Mouse (Mus musculus) hindlimb bud, embryonic 11.5 days (tissue): ENCODE measurements around the gene Cbfa2t2.

Source experiments
- DNase-seq: peaks from one replicate; pipeline ENCODE4 v3.0.0-alpha.2; 2012; ENCODE audit warnings: low read depth, low spot score; ENCODE audit errors: extremely low spot score

Gene Cbfa2t2

DNA sequence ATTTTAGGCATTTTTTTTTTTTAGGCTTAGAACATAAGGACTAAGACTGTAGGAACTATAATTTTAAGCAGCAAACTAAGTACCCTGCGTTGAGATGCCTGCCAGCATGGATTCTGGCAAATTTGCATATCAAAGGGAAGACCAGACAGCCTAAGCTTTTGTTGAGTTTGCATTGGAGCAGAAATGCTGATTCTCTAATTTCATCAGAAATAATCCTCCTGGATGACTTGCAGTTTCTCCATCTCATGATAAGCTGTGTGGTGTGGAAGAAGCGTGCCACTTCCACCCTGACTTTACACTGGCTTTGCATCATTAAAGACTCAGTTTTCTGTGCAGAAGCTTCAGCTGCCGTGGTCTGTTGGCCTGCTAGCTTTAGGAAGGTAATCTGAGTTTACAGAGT lies 96.6 kb downstream of the Cbfa2t2 start:
- DNase-seq, result no peak

DNA sequence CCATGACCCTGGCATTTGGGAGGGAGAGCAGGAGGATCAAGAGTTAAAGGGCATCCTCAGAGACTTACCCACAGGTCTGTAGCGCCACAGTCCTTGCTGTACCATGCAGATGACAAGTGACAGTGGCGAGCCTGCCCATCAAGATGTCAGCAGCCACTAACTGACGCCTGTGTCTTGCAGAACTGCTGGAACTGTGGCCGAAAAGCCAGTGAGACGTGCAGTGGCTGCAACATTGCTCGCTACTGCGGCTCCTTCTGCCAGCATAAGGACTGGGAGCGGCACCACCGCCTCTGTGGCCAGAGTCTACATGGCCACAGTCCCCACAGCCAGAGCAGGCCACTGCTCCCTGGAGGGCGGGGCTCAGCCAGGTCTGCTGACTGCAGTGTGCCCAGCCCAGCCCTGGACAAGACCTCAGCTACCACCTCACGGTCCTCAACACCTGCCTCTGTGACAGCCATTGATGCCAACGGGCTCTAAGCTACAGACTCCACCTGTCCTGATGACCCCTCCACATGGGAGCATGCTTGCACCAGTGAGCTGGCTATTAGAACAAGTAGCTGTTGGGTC lies 98.5 kb downstream of the Cbfa2t2 start:
- no peak for DNase-seq

DNA sequence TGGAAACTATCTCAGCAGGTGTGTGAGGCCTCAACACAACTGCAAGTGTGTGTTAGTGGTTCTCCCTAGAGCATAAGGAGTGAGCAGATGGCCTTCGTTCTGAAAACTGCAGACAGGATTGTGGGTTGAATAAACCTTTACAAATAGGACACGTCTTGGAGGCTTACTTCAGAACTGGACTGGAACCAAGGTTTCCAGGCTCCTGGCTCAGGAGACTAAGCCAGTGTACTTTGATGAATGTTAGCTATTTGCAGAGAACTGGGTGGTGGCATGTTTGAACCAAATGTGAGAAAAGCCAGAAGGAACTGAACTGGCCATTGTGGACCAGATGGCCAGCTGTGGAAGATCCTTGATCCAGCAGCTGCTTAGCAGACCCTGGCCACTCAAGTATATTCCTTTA lies 102.0 kb downstream of the Cbfa2t2 start:
- DNase-seq, result no peak

DNA sequence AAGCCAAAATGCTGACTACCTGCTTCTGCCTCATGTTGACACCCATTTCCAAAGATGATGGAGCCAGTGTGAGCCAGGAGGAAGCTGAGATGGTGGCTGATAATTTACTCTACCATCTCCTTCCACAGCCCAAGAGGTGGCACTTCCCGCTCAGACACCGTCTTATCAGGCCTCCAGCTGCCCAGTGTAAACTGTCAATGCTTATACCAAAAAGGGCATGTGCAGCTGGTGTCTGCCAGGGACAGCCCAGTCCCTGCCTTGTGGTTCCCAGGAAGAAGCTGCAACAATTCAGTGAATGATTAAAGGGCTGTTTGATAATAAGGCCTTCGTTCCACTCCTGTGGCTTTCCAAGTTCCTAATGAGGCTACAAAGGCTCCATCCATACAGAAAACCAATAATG lies 102.4 kb downstream of the Cbfa2t2 start:
- DNase-seq, result no peak

DNA sequence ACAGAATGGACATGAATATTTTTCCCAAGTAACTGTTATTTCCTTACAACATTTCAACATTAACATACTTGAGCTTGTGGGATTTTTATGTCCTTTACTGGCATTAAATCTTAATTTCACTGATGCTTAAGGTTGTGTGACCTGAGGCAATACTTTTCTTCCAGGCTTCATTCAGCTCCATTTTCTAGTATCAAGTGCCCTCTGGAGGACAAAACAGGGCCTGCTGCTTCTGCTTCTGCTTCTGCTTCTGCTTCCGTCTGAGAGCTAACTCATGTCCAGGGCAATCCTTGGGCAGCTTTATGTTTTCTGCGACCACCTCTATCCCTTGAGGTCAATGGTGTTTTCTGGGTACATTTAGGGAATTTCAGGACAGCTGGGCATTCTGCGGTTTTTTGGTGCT lies 103.4 kb downstream of the Cbfa2t2 start:
- no peak for DNase-seq

DNA sequence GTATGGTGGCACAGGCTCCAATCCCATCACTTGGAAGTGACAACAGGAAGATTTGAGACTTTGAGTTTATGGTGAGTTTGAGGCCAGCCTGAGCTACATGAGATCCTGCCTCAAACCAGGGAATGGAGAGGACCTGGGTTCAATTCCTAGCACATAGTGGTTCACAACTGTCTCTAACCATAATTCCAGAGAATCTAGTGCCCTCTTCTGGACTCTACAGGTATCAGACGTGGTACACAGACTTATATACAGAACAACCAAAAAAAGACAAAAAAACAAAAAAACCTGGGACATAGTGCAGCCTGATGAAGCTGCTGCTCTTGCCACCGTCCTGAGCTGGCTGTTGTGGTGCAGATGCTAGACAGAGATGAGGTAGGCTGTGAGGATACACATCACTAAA lies 105.3 kb downstream of the Cbfa2t2 start:
- DNase-seq, result no peak

DNA sequence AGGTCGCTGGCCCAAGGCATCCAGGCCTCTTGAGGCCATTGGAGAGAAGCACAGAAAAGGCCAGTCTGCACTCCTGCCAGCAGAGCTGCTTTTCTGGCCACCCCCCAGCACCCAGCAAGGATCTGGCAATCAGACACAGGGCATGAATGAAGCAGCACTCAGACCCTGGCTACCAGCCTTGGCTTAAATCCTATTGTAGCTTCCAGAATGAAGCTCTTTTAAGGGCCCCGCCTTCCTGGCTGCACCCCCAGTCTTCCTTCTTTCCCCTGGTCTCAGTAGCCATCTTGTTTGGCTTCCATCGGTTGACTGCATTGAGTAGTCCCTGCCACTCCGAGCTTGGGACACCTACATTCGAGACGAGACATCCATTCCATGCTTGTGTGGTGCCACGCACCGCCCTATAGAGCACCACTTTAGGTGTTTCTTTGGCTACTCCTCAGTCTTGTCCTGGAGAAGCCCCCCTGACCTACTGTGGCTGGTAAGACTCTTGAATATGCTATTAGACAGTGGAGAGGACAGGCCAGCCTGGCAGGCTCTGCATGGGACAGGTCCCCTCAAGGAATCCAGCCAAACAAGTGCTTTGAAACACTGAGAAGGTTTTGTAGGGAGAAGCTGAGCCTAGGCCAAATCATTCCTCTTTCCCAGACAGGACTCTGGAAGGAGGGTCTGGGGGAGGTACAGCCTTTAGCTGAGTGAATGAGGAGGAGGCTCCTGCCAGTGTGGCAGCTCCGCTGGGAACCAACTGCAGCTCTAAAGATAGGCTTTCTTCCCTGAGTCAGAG lies 107.5 kb downstream of the Cbfa2t2 start:
- no peak for DNase-seq

DNA sequence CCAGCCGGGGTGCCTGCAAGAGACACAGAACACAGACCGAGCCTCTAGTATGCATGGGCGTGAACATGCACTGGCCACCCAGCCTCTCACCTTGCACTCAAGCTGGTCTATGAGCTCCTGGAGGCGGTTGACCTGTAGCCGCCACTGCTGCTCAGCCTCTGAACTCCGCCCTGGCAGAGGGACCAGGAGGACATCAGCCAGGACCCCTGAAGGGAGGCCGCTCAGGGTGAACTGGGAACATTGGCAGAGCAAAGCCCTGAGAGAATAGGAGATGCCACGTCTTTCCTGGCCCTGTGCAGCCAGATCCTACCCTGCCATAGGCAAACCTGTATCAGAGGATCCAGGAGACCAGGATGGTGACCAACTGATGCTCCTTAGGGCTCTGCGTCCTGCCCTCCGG lies 110.4 kb downstream of the Cbfa2t2 start, which contains the start of gene 1700003F12Rik:
1700003F12Rik (plus strand) TSS at position 375 of the 400 bp plus-strand sequence.
- DNase-seq, result no peak

DNA sequence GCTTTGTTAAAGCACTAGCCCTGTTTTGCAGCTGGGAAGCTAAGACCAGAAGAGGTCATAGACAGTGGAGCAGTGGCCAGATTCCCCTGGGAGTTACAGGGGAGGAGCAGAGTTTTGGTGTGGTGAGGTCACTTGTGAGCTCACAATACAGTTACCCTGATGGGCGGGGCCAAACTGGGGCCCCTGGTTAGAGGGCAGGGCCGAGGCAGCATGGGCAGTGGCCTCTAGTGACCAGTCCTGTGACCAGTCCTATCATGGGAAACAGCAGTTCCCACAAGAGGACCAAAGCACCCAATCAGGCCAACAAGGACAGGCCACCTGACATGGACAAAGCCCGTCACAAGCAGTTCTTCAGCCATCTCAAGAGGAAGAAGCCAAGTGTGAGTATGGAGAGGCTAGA lies 112.4 kb downstream of the Cbfa2t2 start:
- DNase-seq, result no peak

DNA sequence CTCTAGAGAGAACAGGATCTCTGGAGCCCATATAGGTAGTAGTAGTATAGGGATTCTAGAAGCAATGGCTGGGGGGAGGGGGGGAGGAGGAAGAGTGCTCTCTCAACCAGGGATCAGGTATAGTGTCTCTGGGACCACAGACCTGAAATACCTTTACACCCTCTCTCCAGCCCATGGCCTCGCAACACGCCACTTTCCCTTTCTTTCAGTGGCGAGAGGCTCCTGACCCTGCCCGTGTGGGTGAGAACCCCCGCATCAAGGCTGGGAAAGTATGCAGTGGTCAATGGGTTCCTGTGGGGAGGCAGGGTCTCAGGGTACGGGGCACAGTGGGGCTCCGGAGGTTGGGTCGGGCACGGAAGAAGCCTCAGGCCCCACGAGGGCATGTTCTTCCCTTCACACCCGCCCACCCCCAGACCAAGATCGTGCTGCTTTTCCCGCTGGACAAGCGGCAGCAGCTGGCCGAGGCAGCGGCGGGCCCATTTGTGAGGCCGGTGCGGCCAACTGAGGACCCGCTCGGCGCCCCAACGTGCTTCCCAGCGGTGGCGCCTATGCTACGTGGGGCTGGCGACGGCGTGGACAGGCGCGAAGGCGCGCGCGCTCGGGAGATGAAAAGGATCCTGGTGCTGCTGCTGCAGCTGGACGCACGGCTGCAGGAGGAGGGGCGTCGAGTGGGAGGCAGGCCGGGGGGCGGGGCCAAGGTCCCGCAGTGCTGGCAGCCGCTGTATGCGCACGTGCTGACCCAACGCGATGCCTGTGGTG lies 113.0 kb downstream of the Cbfa2t2 start:
- DNase-seq, result no peak

DNA sequence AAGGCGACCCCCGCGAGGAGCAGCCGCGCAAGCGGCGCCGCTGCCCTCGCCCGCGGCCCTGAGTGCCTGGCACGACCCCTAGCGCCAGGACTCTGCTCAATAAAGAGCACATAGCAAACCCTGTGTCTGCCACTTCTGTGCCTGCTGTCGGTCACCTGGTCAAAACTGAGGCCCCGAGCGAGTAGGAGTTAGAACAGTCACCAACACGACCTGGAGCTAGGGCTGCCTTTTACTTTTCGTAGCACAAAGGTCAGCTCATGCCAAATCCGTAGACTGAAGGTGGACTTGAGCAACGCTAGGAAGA lies 113.6 kb downstream of the Cbfa2t2 start:
- no peak for DNase-seq

DNA sequence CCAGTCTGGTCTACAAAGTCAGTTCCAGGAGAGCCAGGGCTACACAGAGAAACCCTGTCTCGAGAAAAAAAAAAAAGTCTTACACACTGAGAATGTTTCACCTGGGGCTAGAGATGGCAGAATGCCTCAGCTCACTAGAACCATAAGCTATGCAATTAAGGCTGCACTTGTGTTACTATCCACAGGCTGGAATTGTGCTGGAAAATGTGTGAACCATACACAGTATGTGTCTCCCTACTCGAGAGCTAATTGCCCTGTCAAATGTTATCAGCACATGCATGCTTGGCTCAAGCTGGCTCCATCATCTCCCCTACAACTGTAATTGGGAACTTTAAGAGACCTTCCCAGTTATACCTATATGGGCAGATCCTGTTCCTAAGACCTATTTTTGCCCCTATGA lies 114.7 kb downstream of the Cbfa2t2 start:
- DNase-seq, result no peak

DNA sequence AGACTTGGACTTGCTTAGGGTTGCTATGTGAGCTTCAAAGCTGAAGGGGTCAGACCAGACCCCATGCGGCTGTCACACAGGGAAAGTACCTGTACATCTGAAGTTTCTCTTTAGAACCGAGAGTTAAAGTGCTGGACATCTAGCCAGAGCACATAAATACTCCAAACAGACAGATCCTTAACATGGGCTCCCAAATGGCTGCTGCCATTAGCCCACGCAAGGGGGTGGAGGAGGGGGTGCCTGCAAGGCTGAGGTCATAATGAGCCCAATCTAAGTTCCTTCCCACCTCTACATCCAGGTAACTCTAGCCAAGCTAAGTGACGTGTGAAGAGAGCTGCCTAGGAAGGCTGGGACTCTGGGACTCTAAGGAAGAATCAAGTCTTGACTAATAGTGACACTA lies 115.2 kb downstream of the Cbfa2t2 start, which contains the start of gene Actl10:
Actl10 (plus strand) TSS at position 301 of the 400 bp plus-strand sequence.
- no peak for DNase-seq

DNA sequence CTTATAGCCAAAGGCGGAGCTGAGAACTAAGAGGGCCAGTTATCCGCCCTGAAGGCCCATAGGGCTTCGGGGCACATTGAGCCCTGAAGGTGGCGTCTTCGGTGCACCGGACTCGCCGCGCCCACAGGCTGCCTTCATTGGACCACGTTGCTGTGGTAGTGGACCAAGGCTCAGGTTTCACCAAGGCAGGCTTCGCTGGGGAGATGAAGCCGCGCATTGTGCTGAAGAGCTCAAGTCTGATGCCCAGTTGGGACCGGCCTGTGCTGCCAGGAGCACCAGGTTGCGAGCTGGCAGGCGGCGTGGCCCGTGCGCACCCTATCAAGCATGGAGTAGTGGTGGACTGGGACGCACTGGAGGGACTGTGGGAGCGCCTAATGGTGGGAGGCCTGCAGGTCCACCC lies 115.6 kb downstream of the Cbfa2t2 start:
- no peak for DNase-seq

DNA sequence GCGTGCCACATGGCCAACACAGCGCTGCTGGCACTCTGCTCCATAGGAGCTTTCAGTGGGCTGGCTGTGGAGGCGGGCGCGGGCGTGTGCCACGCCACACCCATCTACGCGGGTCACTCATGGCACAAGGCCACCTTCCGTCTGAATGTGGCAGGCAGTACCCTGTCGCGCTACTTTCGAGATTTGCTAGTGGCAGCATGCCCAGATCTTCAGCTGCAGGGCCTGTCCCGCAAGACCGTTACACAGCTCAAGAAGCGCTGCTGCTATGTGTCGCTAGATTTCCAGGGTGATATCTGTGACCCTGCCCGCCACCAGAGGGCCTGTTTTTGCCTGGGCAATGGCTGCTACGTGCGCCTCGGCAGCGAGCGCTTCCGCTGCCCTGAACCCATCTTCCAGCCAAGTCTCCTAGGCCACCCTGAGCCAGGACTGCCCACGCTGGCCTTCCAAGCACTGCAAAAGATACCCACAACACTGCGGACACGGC lies 116.2 kb downstream of the Cbfa2t2 start:
- DNase-seq, result no peak

DNA sequence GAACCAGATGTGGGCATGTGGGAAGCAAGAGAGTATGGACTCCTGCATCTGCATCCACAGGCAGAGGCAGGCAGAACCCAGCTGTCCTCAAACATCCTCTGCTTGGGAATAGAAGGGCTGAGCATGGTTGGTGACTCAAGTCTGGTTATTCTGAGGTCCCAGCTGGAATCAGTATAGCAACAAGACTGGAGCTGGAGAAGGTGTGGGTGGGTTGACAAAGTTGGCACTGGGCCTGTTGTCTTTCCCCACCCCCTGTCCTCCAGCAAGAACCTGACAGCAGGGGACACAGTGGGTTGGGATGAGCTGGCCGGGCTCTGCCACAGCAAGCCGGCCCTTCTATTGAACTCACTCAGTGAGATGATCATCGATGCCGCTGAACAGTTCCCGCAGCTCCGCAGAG lies 119.0 kb downstream of the Cbfa2t2 start:
- DNase-seq, result no peak

DNA sequence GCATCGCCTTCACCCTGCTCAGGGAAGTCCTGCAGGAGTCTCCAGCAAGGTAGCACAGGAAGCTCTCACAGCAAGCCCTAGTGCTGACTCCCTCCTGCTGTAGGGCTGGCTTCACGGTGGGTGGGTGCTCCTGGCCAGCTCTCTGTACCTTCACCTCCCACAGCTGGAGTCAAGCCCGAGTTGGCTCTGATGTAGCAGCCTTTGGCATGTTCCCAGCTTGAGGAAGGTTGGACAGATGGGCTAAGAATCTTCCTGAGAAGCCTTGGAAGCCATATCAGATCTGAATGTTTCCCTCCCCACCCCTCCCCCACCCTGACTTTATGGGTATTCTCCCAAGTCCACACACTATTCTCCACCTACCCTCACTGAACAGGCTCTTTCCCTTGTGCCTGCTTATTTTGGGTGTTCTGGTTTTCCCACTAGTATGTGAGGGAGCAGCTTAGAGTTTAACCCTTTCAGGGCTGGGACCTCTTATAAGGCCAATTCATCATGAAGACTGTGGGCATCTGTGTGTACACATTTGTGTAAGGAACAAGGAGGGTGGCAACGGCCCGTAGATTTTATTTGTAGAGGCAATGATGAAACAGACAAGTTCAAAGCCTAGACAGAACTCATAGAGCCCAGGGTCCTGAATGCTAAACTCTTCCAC lies 121.0 kb downstream of the Cbfa2t2 start:
- DNase-seq, result no peak

DNA sequence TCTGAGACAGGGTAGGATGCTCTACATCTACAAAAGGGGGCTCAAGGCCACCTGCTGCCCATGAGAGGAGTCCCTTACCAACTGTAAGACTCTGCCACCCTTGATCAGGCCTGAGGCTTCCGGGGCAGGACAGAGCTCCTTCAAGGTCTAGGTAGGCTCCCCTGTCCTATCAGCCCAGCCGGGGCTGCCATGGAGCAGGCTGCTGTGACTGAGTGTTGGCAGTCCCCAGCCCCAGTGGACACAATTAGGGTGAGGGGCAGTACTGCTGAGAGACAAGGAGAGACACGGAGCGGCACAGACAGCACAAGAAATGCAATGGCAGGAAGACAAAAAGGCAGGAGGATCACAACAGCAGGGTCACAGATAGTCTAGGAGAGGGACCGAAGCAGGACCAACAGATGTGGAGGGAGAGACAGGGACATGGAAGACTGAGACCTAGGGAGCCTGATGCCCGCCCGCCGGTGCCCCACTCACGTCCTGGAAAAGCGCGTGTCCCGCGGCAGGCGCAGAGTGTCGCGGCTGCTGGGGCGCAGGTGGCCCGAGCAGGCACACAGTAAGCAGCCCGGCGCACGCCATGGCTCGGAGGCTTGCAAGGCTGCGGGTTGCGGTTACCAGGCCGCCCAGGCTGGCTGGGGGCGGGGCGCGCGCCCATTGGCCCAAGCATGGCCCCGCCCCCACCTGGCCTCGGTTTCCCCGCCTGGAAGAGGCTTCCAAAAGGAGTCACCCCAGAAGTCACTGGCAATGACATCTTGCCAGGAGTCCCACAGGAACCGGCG lies 122.2 kb downstream of the Cbfa2t2 start, which contains the start of gene Necab3:
Necab3 (minus strand) TSS at position 627 of the 776 bp plus-strand sequence.
- DNase-seq, result no peak

DNA sequence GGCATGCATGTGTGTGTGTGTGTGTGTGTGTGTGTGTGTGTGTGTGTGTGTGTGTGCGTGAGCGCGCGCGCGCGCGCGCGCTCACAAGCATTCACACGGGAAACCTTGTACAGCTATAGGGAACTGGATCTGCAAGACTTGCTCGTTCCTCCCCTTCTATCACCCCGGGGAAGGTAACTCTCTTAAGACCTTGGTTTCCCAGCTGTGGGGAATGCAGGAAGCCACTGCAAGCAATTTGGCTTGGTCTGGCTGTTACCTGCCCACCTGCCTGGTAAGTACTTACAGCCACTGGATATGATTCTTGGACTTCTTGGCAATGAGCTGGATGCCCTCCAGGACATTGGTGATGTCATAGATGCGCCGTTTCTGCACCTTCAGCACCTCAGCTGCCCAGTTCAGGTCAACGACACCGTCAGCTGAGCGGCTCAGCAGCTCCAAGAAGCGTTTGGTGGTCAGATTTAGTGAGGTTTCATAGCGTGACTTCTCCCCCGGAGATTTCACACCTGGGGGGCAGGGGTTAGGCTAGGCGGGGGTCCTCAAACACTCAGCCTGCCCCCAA lies 127.4 kb downstream of the Cbfa2t2 start:
- no peak for DNase-seq

DNA sequence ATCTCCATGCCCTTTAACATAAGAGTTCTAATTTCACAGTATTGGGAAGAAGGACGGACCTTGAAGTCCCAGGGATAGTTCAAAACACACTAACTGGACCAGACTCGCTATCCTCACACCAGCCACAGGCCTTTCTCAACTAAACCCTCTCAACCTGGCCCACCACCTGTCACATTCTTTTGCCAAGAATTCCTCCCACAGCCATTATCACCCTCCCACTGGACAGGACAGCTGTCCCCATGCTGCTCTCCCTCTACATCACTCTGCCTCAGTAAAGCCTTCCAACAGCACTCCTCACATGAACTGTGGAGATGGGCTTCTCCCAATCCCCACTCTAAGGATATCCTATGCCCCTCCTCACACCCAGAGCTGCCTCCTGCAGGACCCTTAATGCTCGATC lies 129.3 kb downstream of the Cbfa2t2 start:
- no peak for DNase-seq
